Mouse (Mus musculus): ENCODE results near the gene Adprhl1. TPM values are rescaled to one million over a fixed set of nuclear protein-coding genes. Genes with fewer than 3 reads are reported as not detected.

Adprhl1 gene
- polyA plus RNA-seq, 1 experiment from 2014 or later = 1.1 TPM

- no peak for ATAC-seq (ENCODE audit: insufficient read depth)
- 67% methylated on average over 6 of the region's 6 CpGs for whole genome bisulfite sequencing (ENCODE audit: insufficient replicate concordance)
- Histone ChIP-seq H3K4me3 (replicated peaks) (no peak overlapping the region), H3K27me3 (no peaks in the 10 kb centered on the region), H3K9me3 (replicated peaks) (no peaks in the 10 kb centered on the region), H3K36me3 (replicated peaks) (peaks cover 36% of the 10 kb centered on the region), H3K4me1 (replicated peaks) (peaks cover 11% of the 10 kb centered on the region), H3K27ac (replicated peaks) (no peak overlapping the region), H3K4me2 (no peak overlapping the region), H3K9ac (no peak overlapping the region)
These were observed 74.5 kb downstream of the Adprhl1 start for GRCm38 (mm10) chr8:13179482-13179881.

- Histone ChIP-seq H3K27ac (replicated peaks) (no peak overlapping the region), H3K27me3 (no peaks in the 10 kb centered on the region), H3K36me3 (replicated peaks) (peaks cover 49% of the 10 kb centered on the region), H3K4me1 (replicated peaks) (peaks cover 11% of the 10 kb centered on the region), H3K4me3 (replicated peaks) (no peak overlapping the region), H3K9ac (no peak overlapping the region), H3K9me3 (replicated peaks) (no peaks in the 10 kb centered on the region), H3K4me2 (no peak overlapping the region)
- WGBS (ENCODE audit: insufficient replicate concordance) = 78% methylated on average over 5 of the region's 5 CpGs
- ATAC-seq (ENCODE audit: insufficient read depth) = no peak
These were observed 75.8 kb downstream of the Adprhl1 start for GRCm38 (mm10) chr8:13178137-13178536.

- peaks cover 11% of the 10 kb centered on the region for H3K4me1 ChIP-seq (replicated peaks)
- no peak overlapping the region for H3K27ac ChIP-seq (replicated peaks)
- H3K9me3 ChIP-seq (replicated peaks) = no peaks in the 10 kb centered on the region
- no peak for ATAC-seq (ENCODE audit: insufficient read depth)
- no peak overlapping the region for H3K4me3 ChIP-seq (replicated peaks)
- 74% methylated on average over 7 of the region's 7 CpGs for whole genome bisulfite sequencing (ENCODE audit: insufficient replicate concordance)
- H3K4me2 ChIP-seq = no peak overlapping the region
- H3K36me3 ChIP-seq (replicated peaks) = peaks cover 58% of the 10 kb centered on the region
- no peak overlapping the region for H3K9ac ChIP-seq
- H3K27me3 ChIP-seq = no peaks in the 10 kb centered on the region
These were observed 76.6 kb downstream of the Adprhl1 start for GRCm38 (mm10) chr8:13177173-13177852.

- no peaks in the 10 kb centered on the region for H3K27me3 ChIP-seq
- ATAC-seq (ENCODE audit: insufficient read depth) = no peak
- H3K4me1 ChIP-seq (replicated peaks) = no peaks in the 10 kb centered on the region
- H3K27ac ChIP-seq (replicated peaks) = no peak overlapping the region
- WGBS (ENCODE audit: insufficient replicate concordance) = 65% methylated on average over 1 of the region's 1 CpGs
- H3K4me3 ChIP-seq (replicated peaks) = no peak overlapping the region
- H3K4me2 ChIP-seq = no peak overlapping the region
- H3K36me3 ChIP-seq (replicated peaks) = peaks cover 74% of the 10 kb centered on the region
- H3K9ac ChIP-seq = no peak overlapping the region
- no peaks in the 10 kb centered on the region for H3K9me3 ChIP-seq (replicated peaks)
These were observed 78.3 kb downstream of the Adprhl1 start for GRCm38 (mm10) chr8:13175650-13176049.

- ATAC-seq (ENCODE audit: insufficient read depth) = no peak
- H3K4me2 ChIP-seq = no peak overlapping the region
- WGBS (ENCODE audit: insufficient replicate concordance) = 76% methylated on average over 4 of the region's 4 CpGs
- H3K27ac ChIP-seq (replicated peaks) = no peak overlapping the region
- no peak overlapping the region for H3K4me3 ChIP-seq (replicated peaks)
- no peaks in the 10 kb centered on the region for H3K27me3 ChIP-seq
- H3K9me3 ChIP-seq (replicated peaks) = no peaks in the 10 kb centered on the region
- peaks cover 83% of the 10 kb centered on the region for H3K36me3 ChIP-seq (replicated peaks)
- no peaks in the 10 kb centered on the region for H3K4me1 ChIP-seq (replicated peaks)
- no peak overlapping the region for H3K9ac ChIP-seq
These were observed 79.2 kb downstream of the Adprhl1 start for GRCm38 (mm10) chr8:13174811-13175210.

GRCm38 (mm10) chr8:13174305-13174704, 79.7 kb downstream of the Adprhl1 start:
- 77% methylated on average over 4 of the region's 4 CpGs for WGBS (ENCODE audit: insufficient replicate concordance)
- Histone ChIP-seq H3K9ac (no peak overlapping the region), H3K4me3 (replicated peaks) (no peak overlapping the region), H3K4me2 (no peak overlapping the region), H3K4me1 (replicated peaks) (no peaks in the 10 kb centered on the region), H3K36me3 (replicated peaks) (peaks cover 88% of the 10 kb centered on the region), H3K27me3 (no peaks in the 10 kb centered on the region), H3K27ac (replicated peaks) (no peak overlapping the region), H3K9me3 (replicated peaks) (no peaks in the 10 kb centered on the region)
- no peak for ATAC-seq (ENCODE audit: insufficient read depth)

MicroRNAs within 50 kb of the gene (microRNA counts, 519-probe panel; counts per million panel counts)
- 2,238 counts per million, percentile 34 among the panel's probes with 10 or more counts for microRNA mmu-miR-1968

Small RNA genes within 50 kb of the gene (microRNA-seq; reads per million reads assigned to microRNA genes)
- 38.6 reads per million, percentile 43 among the genes with 10 or more reads in this experiment for gene Mir1968

Other genes with a start within 250 kb of the Adprhl1 start
- gene F7, start 228.1 kb downstream of the Adprhl1 start, polyA plus RNA-seq (2015; fragmentation: Nextera tagmentation; extraction: Ambion mirVana) = 9.8 and 12.4 TPM in 2 replicates
- 133 and 162 TPM in 2 replicates for gene F10, start 216.9 kb downstream of the Adprhl1 start, polyA plus RNA-seq (2015; fragmentation: Nextera tagmentation; extraction: Ambion mirVana)
- gene Proz, start 193.2 kb downstream of the Adprhl1 start, polyA plus RNA-seq (2015; fragmentation: Nextera tagmentation; extraction: Ambion mirVana) = 37.9 and 46.4 TPM in 2 replicates
- 14.8 and 15.1 TPM in 2 replicates for gene Pcid2, start 148.7 kb downstream of the Adprhl1 start, polyA plus RNA-seq (2015; fragmentation: Nextera tagmentation; extraction: Ambion mirVana)
- gene Cul4a, start 148.5 kb downstream of the Adprhl1 start, polyA plus RNA-seq (2015; fragmentation: Nextera tagmentation; extraction: Ambion mirVana) = 71.6 and 76.7 TPM in 2 replicates
- gene Lamp1, start 95.0 kb downstream of the Adprhl1 start, polyA plus RNA-seq (2015; fragmentation: Nextera tagmentation; extraction: Ambion mirVana) = 200 and 205 TPM in 2 replicates
- 8.2 and 8.7 TPM in 2 replicates for gene Grtp1, start 53.5 kb downstream of the Adprhl1 start, polyA plus RNA-seq (2015; fragmentation: Nextera tagmentation; extraction: Ambion mirVana)
- 8.2 and 8.5 TPM in 2 replicates for gene Dcun1d2, start 34.0 kb upstream of the Adprhl1 start, polyA plus RNA-seq (2015; fragmentation: Nextera tagmentation; extraction: Ambion mirVana)
- gene Tmco3, start 34.0 kb upstream of the Adprhl1 start, polyA plus RNA-seq (2015; fragmentation: Nextera tagmentation; extraction: Ambion mirVana) = 5.3 and 6.4 TPM in 2 replicates
- gene Tfdp1, start 84.6 kb upstream of the Adprhl1 start, polyA plus RNA-seq (2015; fragmentation: Nextera tagmentation; extraction: Ambion mirVana) = 85.5 and 92.5 TPM in 2 replicates
- not detected in 2 replicates for gene Atp4b, start 142.7 kb upstream of the Adprhl1 start, polyA plus RNA-seq (2015; fragmentation: Nextera tagmentation; extraction: Ambion mirVana)
- gene Grk1, start 150.9 kb upstream of the Adprhl1 start, polyA plus RNA-seq (2015; fragmentation: Nextera tagmentation; extraction: Ambion mirVana) = not detected in 2 replicates
- gene Tmem255b, start 181.0 kb upstream of the Adprhl1 start, polyA plus RNA-seq (2015; fragmentation: Nextera tagmentation; extraction: Ambion mirVana) = 0.16 TPM in 1 of 2 replicates, not detected in the other
- 7.1 and 7.5 TPM in 2 replicates for gene Gas6, start 240.3 kb upstream of the Adprhl1 start, polyA plus RNA-seq (2015; fragmentation: Nextera tagmentation; extraction: Ambion mirVana)

Measured in liver, embryonic 15.5 days (tissue).